Comparison of ENCODE assay signal across 26 mouse cellular contexts in genomic region chr9:68769638-68770037, GRCm38 (mm10).
DNase-seq lines count a peak whose midpoint lies in the region; ATAC-seq and TF ChIP-seq lines count a peak whose summit lies in the region.
"Had no signal": no experiment of that assay in that cellular context is flagged by ENCODE, and none has a peak within 500 bp of the region (broad histone marks: within the 10 kb centered on the region; RNA-seq: fewer than 3 reads in every experiment).

No protein-coding gene starts in this region.

- H3K27ac ChIP-seq in kidney, postnatal 0 days: no peak overlapping the region
- H3K27ac ChIP-seq in midbrain, embryonic 13.5 days: peak overlapping the region; percentile 6; the same call in 1 of the 2 replicates
- H3K27ac ChIP-seq in midbrain, embryonic 10.5 days (replicated peaks): no peak overlapping the region
- no peak overlapping the region for H3K27ac ChIP-seq in stomach, embryonic 14.5 days (ENCODE audit: low read length)
- H3K27ac ChIP-seq: forebrain, embryonic 10.5 days; forebrain, embryonic 13.5 days; heart, embryonic 15.5 days; hindbrain, embryonic 10.5 days; hindbrain, embryonic 13.5 days had no signal

- no peak overlapping the region for H3K9ac ChIP-seq in kidney, postnatal 0 days (ENCODE audit: low read depth, low read length)
- H3K9ac ChIP-seq in midbrain, embryonic 13.5 days (replicated peaks): no peak overlapping the region
- no peak overlapping the region for H3K9ac ChIP-seq in stomach, embryonic 14.5 days (replicated peaks; ENCODE audit: low read depth, low read length)
- H3K9ac ChIP-seq: forebrain, embryonic 13.5 days; heart, embryonic 12.5 days; heart, embryonic 15.5 days; hindbrain, embryonic 13.5 days had no signal

- TF ChIP-seq CTCF in kidney, postnatal 0 days (IDR thresholded peaks at IDR 0.05; ENCODE audit: low read depth): no peak

- H3K4me3 ChIP-seq in kidney, postnatal 0 days (replicated peaks; ENCODE audit: low read depth, low read length): no peak overlapping the region
- no peak overlapping the region for H3K4me3 ChIP-seq in midbrain, embryonic 13.5 days (replicated peaks)
- no peak overlapping the region for H3K4me3 ChIP-seq in midbrain, embryonic 10.5 days
- no peak overlapping the region for H3K4me3 ChIP-seq in stomach, embryonic 14.5 days (ENCODE audit: low read depth, low read length)
- H3K4me3 ChIP-seq: forebrain, embryonic 10.5 days; forebrain, embryonic 13.5 days; heart, embryonic 12.5 days; heart, embryonic 15.5 days; hindbrain, embryonic 10.5 days; hindbrain, embryonic 13.5 days had no signal

- H3K9me3 ChIP-seq in kidney, postnatal 0 days (replicated peaks; ENCODE audit: low read length): no peaks in the 10 kb centered on the region; the same call in 1 of the 2 replicates
- H3K9me3 ChIP-seq in midbrain, embryonic 13.5 days: no peaks in the 10 kb centered on the region
- H3K9me3 ChIP-seq in midbrain, embryonic 10.5 days (replicated peaks): no peaks in the 10 kb centered on the region
- no peaks in the 10 kb centered on the region for H3K9me3 ChIP-seq in stomach, embryonic 14.5 days (ENCODE audit: control insufficient read depth, low read depth, low read length)
- H3K9me3 ChIP-seq: forebrain, embryonic 10.5 days; forebrain, embryonic 13.5 days; heart, embryonic 12.5 days; heart, embryonic 15.5 days; hindbrain, embryonic 10.5 days; hindbrain, embryonic 13.5 days had no signal

- H3K27me3 ChIP-seq in kidney, postnatal 0 days (ENCODE audit: insufficient read depth, low read length): no peaks in the 10 kb centered on the region
- H3K27me3 ChIP-seq in midbrain, embryonic 13.5 days: no peaks in the 10 kb centered on the region
- H3K27me3 ChIP-seq in midbrain, embryonic 10.5 days (ENCODE audit: low read depth, poor library complexity, severe bottlenecking): no peaks in the 10 kb centered on the region
- no peaks in the 10 kb centered on the region for H3K27me3 ChIP-seq in stomach, embryonic 14.5 days (ENCODE audit: control insufficient read depth, insufficient read depth, low read length)
- H3K27me3 ChIP-seq: forebrain, embryonic 13.5 days; heart, embryonic 12.5 days; heart, embryonic 15.5 days; hindbrain, embryonic 13.5 days had no signal

- ATAC-seq in kidney, postnatal 0 days (replicated peaks; ENCODE audit: low FRiP score, low read depth): no peak
- ATAC-seq in midbrain, embryonic 13.5 days: no peak
- peak; percentile 65; the same call in 1 of the 2 replicates for ATAC-seq in stomach, embryonic 14.5 days (ENCODE audit: insufficient number of reproducible peaks, insufficient read depth, low FRiP score, low read depth)
- ATAC-seq: CD4-positive, CD25-positive, alpha-beta regulatory T cell, adult 4 months; forebrain, embryonic 13.5 days; forebrain, embryonic 16.5 days; hindbrain, embryonic 16.5 days; Patski had no signal

- peak; percentile 59 for DNase-seq in kidney, postnatal 0 days (ENCODE audit: low spot score)
- no peak for DNase-seq in kidney, adult 18-20 months
- DNase-seq in midbrain, embryonic 10.5 days (ENCODE audit: low spot score): no peak
- DNase-seq in thymus, postnatal 36 days: no peak
- DNase-seq: adrenal gland, postnatal 10 days; adrenal gland, postnatal 36 days; cerebellum, adult 11 months; cerebellum, adult 2 months; cerebellum, adult 9-11 months; cerebellum, postnatal 25 days; gastrocnemius, postnatal 14 days; heart, adult 18-20 months; heart, postnatal 10 days; heart, postnatal 36 days had no signal

- no peaks in the 10 kb centered on the region for H3K36me3 ChIP-seq in kidney, postnatal 0 days (ENCODE audit: insufficient read depth, low read length)
- H3K36me3 ChIP-seq in midbrain, embryonic 13.5 days: no peaks in the 10 kb centered on the region
- H3K36me3 ChIP-seq in midbrain, embryonic 10.5 days: no peaks in the 10 kb centered on the region
- no peaks in the 10 kb centered on the region for H3K36me3 ChIP-seq in stomach, embryonic 14.5 days (ENCODE audit: control insufficient read depth, insufficient read depth, low read length)
- H3K36me3 ChIP-seq: forebrain, embryonic 10.5 days; heart, embryonic 12.5 days; heart, embryonic 15.5 days; hindbrain, embryonic 10.5 days; hindbrain, embryonic 13.5 days had no signal

- no peak overlapping the region for H3K4me2 ChIP-seq in kidney, postnatal 0 days (ENCODE audit: low read length)
- H3K4me2 ChIP-seq in midbrain, embryonic 13.5 days (replicated peaks): no peak overlapping the region
- H3K4me2 ChIP-seq in stomach, embryonic 14.5 days (replicated peaks; ENCODE audit: low read depth, low read length): no peak overlapping the region
- H3K4me2 ChIP-seq: forebrain, embryonic 13.5 days; heart, embryonic 12.5 days; heart, embryonic 15.5 days; hindbrain, embryonic 13.5 days had no signal

- 18% methylated on average over 1 of the region's 1 CpGs for WGBS in kidney, postnatal 0 days
- WGBS in midbrain, embryonic 13.5 days: 45% methylated on average over 1 of the region's 1 CpGs
- 34% methylated on average over 1 of the region's 1 CpGs for WGBS in midbrain, embryonic 10.5 days
- 9% methylated on average over 1 of the region's 1 CpGs for WGBS in stomach, embryonic 14.5 days

- no peaks in the 10 kb centered on the region for H3K4me1 ChIP-seq in kidney, postnatal 0 days (replicated peaks; ENCODE audit: insufficient read depth, low read length)
- H3K4me1 ChIP-seq in midbrain, embryonic 13.5 days (replicated peaks): peaks cover 6% of the 10 kb centered on the region; the same call in 1 of the 2 replicates
- no peaks in the 10 kb centered on the region for H3K4me1 ChIP-seq in midbrain, embryonic 10.5 days
- peaks cover 2% of the 10 kb centered on the region; the same call in 1 of the 2 replicates for H3K4me1 ChIP-seq in stomach, embryonic 14.5 days (ENCODE audit: control insufficient read depth, insufficient read depth, low read length)
- H3K4me1 ChIP-seq: heart, embryonic 12.5 days; heart, embryonic 15.5 days had no signal
